Mouse (Mus musculus) urinary bladder, postnatal 25 days (tissue): ENCODE data around the gene Rasgrp2.

Experiments used
- DNase-seq: peaks from one replicate; pipeline ENCODE4 v3.0.0; 2022; ENCODE audit warnings: low spot score

Rasgrp2 gene

DNA sequence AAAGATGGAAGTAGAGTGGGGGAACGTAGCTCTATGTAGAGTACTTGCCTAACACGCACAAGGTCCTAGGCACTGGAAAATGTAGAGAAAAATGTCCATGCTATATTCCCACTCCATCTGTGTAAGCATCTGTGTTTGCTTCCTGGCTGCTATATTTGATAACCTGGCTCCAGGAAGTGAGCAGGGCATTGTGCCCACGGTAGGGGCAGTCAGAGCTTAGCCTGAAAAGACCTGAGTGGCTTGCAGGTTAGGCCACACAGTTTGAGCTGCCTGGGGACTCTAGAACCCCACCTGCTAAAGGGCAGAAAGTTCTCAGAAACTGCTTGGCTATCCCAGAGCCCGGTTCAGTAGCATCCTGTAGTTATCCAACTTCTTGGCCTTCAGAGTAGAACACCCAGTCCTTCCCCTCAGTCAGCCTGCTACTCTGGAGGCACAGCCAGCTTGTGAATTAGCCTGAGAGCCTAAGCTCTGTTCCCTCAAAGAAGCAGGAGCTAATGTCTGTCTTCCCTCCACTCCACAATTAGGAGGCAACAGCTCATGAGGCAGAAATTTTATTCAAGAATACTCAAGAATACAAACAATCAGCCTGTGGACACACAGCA lies 16.7 kb upstream of the Rasgrp2 start:
- DNase-seq = no peak

DNA sequence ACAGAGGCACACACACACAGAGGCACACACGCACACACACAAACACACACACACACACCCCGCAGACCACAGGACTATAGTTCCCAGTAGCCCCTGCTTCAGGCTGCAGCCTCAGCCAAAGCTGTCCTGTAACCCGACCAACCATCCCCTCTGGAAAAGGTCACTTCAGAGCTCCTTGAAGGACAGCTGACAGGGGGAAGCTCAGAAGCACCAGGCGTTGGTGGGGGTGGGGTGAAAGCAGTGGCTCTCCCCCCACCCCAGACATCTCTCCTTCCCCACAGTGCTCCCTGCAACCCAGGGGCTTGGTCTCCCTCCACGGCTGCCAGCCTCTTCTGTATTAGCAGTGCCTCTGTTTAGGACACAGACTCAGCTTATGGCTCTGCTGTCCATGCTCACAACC lies 15.7 kb upstream of the Rasgrp2 start:
- DNase-seq = no peak

DNA sequence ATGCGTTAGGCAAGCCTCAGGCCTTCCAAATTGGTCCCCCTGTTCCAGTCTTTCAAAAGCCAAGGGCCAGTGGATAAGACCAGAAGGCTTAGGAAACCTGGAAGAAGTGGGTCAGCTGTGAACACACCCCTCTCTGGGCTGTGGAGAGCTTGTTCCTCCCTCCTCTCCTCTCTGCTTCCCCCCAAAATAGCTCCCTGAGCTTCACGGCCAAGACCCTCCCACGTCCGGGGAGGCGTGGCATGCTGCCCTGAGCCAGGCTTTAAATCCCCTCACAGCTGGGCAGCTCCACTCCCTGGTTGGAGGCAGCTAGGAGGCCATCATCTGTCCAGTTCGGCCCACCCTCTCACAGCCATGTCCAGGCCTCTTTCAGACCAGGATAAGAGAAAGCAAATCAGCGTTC lies 15.0 kb upstream of the Rasgrp2 start, which contains the start of gene Pygm:
TSS of gene Pygm (plus strand) at position 272 of the 400 bp plus-strand sequence.
- peak; percentile 54 for DNase-seq

DNA sequence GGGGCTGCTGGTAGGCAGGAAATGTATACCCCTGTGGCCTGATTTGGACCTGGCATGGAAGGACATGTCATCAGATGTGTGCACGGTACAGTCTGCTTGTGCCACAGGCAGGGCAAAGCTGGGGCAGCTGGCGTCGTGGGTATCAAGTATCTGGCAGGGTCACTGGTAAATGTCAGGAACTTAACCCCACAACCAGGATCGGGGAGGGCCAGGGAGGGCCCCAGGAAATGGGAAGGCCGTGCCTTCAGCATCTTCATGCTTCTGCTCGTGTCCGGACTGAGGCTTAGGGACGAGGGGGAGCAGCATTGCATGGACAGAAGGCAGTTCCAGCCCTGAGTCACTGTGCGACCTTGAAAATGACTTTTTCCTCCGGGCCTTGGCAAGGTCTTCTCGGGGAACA lies 14.2 kb upstream of the Rasgrp2 start:
- DNase-seq = no peak

DNA sequence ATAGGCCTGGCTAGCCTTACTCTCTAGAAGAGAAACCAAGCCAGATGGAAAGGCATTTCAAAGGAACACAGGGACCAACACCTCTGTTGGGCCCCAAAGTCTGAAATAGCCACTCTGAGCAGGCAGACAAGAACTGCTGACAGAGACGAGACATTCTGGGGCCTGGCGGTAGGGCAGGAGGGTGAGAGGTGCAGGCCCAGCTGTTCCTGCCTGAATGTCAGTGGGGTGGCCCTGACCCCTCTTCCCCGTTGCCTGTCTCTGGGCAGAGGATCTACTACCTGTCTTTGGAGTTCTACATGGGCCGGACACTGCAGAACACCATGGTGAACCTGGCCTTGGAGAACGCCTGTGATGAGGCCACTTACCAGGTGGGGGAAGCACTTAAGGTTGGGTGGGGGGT lies 13.7 kb upstream of the Rasgrp2 start:
- DNase-seq = no peak

DNA sequence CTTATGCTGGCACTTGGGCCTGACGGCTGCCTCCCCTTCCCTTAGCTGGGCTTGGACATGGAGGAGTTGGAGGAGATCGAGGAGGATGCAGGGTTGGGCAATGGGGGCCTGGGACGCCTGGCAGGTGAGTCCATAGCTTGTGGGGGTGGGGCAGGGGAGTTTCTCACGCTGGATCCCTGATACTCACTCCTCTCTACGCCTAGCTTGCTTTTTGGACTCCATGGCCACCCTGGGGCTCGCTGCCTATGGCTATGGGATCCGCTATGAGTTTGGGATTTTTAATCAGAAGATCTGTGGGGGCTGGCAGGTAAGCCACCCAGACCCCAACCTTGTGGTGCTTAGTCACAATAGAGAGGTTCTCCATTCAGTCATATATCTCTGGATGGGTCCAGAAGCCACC lies 13.3 kb upstream of the Rasgrp2 start:
- DNase-seq = no peak

DNA sequence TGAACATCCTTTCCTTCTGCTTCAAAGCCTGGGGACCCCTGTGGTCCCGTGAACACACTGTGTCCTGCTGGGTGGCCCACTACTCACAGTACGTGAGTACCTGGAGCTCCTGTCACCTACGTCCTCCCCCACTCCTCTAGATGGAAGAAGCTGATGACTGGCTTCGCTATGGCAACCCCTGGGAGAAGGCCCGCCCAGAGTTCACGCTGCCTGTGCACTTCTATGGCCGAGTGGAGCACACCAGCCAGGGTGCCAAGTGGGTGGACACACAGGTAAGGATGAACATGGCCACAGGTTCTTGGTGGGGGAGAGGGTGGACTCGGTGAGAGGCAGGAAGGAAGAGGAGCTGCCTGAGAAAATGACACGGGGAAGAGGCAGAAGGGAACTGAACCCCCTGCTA lies 12.9 kb upstream of the Rasgrp2 start:
- DNase-seq = no peak

DNA sequence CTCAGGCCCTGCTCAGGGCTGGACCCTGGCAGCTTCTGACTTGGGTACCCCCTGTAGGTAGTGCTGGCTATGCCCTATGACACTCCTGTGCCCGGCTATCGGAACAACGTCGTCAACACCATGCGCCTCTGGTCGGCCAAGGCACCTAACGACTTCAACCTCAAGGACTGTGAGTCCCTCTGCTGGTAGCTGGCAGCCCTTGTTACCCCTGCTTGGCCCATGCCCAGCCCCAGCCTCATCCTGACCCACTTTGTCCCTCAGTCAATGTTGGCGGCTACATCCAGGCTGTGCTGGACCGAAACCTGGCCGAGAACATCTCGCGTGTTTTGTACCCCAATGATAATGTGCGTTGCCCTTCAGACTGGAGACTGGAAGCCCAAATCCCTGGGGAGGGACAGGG lies 11.1 kb upstream of the Rasgrp2 start:
- no peak for DNase-seq

DNA sequence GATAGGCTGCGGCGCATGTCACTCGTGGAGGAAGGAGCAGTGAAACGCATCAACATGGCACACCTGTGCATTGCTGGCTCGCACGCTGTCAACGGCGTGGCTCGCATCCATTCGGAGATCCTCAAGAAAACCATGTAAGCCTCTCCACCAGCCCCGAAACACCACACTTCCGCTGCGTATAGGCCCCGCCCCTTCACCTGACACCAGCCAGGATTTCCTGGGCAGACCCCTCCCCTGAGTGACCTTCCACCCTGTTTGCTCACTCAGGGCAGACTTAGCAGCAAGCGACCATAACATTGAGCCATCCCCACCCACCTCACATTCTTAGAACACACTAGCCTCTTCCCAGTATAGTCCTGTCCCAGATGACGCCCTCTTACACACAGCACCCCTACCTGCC lies 9.3 kb upstream of the Rasgrp2 start:
- DNase-seq = no peak

DNA sequence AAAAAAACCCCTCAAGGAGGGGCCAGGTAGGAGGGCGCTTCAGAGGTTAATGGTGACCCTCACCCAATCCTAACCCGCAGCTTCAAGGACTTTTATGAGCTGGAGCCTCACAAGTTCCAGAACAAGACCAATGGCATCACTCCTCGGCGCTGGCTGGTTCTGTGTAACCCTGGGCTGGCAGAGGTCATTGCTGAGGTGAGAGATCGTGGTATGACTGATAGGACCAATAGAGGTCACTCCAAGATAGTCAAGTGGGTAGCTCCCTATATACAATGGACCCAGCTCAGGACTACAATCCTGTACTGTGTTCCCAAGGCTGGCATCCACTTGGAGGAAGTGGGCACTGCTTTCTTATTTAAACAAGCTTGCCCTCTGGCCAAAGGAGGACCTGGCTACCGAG lies 8.9 kb upstream of the Rasgrp2 start:
- no peak for DNase-seq

DNA sequence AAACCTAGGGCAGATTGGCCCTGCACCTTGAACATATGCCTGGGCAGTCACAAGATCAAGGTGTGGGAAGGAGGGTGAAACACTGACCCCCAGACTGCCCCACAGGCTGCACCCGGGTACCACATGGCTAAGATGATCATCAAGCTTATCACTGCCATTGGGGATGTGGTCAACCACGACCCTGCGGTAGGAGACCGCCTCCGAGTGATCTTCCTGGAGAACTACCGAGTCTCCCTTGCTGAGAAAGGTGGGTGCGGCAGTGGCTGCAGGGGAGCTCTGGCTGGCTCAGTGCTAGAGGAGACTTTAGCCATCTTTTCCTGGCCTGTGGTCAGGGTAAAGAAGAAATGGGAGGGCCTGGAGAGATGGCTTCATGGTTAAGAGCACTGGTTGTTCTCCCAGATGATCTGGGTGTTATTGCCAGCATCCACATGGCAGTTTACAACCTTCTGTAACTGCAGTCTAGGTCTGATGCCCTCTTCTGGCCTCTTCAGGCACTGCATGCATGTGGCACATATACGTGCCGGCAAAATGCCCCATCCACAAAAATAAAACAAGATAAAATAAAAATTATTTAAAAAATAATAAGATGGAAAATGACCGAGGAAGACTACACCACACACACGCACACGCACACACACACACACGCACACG lies 6.3 kb upstream of the Rasgrp2 start:
- no peak for DNase-seq

DNA sequence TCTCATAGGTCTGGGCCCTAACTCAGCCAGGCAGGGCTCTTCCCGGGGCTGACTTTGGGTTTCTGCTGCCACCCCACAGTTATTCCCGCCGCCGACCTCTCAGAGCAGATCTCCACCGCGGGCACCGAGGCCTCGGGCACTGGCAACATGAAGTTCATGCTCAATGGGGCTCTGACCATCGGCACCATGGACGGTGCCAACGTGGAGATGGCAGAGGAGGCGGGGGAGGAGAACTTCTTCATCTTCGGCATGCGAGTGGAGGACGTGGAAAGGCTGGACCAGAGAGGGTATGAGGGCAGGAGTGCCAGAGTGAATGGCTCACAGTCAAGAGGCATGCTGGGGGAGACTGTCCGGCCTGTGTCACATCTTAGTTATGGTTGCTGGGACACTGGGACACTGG lies 5.5 kb upstream of the Rasgrp2 start:
- DNase-seq = no peak

DNA sequence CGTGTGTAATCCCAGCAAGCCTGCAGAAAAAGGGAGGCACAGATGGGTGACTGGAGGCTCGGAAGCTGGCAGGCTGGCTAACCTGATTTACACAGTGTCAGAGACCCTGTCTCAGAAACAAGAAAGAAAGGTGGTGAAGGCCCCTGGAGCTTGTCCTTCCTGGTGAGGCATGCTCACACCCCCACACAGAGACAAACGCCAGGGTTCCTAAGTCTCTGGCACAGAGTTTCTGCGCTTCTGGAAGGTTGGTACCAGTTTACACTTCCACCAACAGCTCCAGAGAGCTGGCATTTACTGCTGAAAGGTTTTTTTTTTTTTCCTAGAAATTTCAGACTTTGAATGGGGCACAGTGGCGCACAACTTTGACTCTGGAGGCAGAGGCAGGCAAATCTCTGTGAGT lies 2.9 kb upstream of the Rasgrp2 start:
- DNase-seq = no peak

DNA sequence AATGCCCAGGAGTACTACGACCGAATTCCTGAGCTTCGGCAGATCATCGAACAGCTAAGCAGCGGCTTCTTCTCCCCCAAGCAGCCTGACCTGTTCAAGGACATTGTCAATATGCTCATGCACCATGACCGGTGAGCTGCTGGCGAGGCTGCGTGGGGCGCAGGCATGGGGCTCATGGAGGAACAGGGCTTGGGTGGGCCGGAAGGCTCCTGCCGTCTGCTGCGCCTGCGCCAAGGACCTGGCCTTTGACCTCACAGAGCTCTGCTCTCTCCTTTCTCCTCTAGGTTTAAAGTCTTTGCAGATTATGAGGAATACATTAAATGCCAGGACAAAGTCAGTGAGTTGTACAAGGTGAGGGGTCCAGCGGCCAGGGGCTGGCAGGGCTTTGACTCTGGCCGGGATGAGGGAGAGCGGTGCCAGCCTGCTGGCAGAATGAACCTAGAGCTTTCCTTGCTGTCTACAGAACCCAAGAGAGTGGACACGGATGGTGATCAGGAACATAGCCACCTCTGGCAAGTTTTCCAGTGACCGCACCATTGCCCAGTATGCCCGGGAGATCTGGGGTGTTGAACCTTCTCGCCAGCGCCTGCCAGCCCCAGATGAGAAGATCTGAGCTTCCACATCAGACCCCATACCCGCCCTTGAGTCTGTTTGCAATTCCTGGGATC lies 1.4 kb upstream of the Rasgrp2 start:
- no peak for DNase-seq

DNA sequence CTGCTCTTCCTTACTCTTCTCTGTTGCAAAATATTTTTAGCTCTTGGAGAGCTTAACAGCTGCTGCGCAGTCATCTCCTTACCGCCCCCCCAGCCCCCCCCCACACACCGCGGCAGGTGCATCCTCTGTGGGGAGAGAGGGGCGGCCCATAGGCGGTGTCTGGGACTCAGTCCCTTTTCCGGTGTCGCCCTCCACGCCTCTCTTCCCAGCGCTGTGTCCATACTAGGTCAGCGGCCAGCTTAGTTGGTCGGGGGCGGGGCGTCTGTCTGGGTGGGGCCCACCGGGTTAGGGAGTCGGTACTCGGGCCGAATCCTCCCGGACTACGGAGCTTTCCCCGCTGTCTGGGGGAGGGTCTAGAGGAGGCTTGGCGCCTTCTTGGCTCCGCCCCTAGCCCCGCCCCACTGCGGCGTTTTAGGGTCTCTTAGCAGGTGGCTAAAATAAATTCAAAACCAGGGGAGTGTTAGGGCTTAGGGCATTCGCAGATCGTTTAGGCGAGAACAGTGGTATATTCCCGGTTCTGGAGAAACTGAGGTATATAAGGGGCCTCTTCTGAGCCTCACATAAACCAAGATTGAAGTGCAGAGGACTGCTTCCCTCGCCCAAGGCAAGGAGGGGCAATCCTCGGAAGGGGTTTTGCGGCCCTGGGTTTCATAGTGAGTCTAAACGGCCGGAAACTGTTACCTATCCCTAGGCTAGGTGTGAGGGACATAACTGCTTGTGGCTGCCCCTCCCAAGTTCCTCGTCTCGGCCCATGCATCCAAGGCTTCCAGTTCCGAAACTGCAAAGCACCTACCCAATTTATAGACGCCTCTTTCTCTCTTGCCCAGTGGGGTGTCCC lies 474 bp upstream of the Rasgrp2 start:
- DNase-seq = peak; percentile 55

DNA sequence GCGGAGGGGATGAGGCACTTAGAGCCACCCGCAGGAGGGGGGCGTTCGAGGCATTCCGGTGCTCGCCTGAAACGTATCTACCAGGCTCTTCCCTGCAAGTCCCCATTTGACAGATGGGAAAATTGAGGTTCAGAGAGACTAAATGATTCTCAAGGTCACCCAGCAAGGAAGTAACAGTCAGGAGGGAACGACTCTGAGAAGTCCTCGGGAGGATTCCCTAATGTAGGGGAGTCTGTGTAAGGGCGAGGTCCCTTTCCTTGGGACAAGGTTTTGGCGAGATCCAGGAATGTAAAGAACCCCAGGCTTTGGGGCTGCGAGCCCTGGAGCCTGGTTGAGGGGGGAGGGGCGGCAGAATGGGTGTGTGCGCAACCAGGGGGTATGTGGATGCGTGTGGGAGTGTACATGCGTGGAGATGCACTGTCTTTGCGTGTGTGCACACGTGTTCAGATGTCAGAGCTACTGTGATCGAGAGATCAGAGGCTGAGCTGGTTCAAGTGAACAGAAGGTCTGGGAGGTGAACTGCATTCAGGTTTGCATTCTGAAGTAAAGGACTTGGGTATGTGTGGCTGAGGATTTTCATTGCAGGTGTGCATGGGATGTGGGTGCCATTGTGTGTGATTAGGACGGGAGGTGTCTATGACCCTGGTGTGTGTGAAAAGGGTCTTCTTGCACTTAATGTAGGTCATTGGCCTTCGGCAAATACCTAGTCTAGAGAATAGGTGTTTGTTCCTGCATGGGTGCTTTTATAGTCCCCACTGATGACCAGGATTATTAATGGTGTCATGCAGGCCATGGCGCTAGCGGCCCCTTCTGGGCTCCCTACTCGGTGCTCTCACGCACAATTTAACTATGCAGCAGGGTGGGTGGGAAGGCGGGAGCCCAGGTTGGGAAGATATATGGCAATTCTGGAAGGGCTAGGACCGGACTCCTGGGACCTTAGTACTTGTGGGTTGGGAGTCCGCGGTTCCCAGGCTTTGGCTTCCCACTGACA lies 1.3 kb downstream of the Rasgrp2 start:
- DNase-seq = no peak

DNA sequence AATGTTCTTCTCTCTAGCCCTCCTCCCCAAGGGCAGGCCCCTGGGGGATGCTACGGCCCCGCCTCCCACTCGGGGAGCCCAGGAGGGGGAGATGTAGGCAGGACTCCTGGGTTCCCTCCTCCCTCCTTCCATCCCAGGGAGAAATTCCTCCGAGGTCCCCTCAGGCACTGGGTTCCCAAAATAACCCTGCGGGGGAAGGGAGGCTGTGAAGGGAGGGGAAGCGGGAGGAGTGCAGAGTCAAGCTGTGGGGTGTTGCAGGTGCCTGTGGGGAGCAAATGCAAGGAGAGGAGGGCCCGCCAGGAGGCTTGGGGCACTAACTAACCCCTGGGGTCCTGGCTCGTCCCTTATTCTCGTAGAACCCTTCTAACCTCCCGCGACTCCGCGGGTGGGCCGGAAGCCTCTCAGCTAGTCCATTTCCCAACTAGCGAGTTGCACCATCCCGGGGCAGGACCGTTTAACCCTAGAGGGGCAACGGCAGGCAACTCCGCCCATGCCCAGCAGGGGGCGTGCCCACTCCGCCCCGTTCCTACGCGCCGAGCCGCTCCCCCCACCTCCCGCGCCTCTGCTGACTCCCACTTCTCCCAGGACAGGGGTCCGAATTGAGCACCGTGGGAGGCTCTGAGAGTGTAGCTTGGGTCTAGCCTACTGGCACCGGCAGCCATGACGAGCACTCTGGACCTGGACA lies 2.1 kb downstream of the Rasgrp2 start:
- peak; percentile 78 for DNase-seq

DNA sequence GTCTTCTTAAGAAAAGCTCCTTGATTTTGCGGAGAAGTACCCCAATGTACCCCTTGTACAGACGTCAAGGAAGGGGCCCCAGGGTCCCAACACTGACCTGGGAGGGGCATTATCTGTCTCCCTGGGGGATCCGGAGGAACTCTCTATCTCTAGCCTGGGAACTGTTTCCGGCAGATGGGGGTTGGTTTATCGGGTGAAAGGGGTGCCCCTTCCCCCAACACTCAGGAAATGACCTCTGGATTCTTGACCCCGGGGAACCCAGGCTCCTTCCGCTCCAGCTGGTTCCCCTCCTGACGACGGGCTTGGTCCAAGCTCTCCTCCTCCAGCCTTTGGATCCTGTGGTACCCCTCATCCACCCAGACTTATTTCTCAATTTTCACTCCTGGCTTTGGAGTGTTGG lies 2.8 kb downstream of the Rasgrp2 start:
- no peak for DNase-seq

DNA sequence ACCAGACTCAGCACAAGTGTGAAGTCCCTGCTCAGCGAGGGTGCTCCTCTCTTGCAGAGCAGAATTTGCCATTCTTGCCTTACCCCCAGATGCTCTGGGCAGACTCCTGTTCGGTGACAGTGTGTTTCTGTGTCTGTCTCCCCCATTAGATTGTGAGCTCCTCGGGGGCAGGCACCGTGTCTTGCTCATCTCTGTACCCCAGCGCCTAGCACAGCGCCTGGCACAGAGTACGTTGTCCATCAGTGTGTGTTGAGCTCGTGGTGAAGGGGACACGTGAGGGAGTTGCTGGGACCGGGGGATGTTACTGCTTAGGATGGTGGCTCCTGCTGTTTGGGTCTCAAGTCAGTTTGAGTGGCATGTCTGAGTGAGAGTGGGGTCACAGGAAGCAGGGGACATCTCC lies 4.7 kb downstream of the Rasgrp2 start:
- DNase-seq = no peak

DNA sequence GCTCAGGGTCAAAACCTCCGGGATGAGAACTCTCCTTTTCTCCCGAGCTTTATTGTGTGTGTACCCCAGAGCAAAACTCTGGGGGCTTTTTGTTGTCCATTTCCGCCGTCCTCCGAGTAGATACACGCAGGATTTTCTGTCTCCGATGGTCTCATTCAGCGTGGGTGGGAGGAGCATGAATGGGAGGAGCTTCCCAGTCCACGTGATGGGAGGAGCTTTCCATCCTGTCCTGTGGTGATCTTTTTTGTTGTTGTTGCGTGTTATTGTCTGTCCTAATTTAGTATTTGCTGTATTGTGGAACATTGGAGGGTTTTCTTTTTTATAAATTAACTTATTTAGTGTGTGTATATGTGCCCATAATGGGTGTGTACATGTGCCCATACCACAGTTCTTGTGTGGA lies 6.3 kb downstream of the Rasgrp2 start:
- DNase-seq = no peak

DNA sequence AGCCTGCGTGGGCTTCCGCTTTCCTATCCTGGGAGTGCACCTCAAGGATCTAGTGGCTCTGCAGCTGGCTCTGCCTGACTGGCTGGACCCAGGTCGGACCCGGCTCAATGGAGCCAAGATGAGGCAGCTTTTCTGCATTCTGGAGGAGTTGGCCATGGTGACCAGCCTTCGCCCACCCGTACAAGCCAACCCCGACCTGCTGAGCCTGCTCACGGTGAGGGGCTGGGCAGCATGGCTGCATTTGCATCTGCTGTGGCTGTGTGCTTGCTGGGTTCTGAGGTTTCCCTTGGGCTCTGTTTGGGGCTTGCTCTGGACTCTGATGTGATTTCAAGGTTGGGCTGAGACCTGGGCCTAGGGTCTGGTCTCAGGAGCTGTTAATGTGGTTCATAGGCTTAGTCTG lies 8.0 kb downstream of the Rasgrp2 start:
- no peak for DNase-seq
